Mouse (Mus musculus) heart, postnatal 4 days (tissue): ENCODE measurements at regions not wholly inside any gene's neighbourhood (a gene's known extent, or its start where the extent isn't known, plus 50 kb on each side); places are given as distances from the start of the nearest gene placed in this dataset.

Experiments
- DNase-seq: peaks from one replicate; pipeline ENCODE4 v3.0.0; 2021

DNA sequence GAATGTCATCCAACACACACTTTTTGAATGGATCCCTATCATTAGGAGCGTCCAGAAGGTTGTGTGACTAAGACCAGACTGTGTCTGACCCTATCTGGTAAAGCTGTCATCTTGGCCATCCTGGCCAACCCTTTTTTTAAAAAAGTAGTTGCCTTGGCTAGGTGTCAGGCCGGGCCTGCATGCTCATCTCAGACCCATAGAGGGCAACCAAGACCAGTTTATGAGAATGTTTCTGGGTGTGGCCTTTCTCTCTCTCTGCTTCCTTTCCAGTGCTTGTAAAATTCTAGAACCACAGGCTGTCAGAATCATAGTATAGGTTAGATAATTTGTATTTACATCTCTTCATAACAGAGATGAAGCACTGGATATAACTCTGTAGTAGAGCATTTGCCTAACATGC is 62.8 kb upstream of the Las1l start:
- peak; percentile 78 for DNase-seq

DNA sequence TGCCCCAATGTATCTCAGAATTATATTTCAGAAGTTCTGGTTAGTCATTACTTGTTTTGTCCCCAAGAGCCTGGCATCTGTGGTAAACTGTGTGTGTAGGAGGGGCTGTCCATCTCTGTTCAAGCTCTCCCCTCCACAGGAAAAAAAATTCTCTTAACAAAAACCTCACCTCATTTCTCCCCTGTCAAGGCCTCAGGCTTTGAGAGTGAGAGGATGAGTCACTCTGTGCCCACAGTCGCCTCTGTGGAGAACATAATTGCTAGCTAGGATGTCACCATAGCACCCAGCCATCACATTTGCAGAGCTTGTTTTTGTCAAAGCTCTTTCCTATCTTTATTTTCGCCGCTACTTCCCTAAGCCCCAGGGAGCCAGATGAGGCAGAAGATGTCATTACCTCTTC is 63.6 kb upstream of the Las1l start:
- DNase-seq, result no peak

DNA sequence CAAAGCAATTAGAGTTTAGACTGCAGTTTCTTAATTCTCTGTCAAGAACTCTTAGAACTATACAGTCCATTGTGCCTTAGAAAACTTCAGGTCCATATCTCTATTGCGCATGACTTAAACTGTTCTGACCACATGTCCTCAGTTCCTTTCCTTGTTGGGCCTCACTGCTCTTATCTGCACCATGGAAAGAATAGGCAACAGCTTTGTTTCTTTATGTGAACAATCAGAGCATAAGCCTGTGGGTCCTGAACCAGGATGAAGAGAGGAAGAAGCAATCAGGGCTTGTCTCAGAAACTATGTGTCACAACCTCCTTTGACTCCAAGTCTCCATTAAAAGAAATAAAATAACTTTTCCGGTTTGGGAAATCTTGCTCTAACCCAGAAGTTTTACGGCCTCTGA is 68.6 kb upstream of the Las1l start:
- DNase-seq, result no peak

DNA sequence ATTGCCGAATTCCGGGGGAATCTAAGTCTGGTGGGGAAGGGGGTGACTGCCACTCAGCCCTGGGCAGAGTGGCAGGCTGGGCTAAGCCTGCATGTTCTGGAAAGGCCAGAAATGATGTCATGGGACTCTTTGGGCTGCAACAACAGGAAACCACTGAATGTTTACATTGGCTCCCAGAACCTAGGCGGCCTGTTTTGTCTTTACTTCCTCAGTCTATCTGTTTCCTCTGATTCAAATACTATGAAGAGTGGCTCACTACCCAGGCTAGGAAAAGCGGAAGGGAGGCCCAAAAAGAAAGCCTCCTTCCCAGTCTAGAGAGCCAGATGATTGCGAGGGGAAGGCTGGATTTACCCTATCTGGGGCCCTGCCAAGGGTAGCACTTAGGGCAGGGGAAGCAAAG is 69.1 kb upstream of the Las1l start:
- peak; percentile 37 for DNase-seq

DNA sequence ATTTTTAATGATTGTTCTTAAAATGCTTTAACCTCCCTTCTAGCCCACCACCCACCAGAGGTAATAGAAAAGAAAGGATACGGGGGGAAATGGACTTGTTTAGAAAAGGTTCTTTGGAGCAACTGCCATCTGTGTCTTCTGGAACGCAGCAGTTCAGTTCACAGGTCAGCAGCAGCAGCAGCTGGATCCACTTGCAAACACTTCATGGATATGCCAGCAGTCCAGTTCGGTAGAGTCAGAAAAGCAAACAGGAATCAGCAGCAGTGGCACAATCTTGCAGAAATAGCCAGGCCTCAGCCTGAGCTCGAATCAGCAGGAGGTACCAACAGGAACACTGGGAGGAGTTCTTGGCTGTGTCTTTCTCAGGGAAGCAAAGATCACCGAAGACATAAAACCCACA is 64.3 kb upstream of the Msn start:
- no peak for DNase-seq

DNA sequence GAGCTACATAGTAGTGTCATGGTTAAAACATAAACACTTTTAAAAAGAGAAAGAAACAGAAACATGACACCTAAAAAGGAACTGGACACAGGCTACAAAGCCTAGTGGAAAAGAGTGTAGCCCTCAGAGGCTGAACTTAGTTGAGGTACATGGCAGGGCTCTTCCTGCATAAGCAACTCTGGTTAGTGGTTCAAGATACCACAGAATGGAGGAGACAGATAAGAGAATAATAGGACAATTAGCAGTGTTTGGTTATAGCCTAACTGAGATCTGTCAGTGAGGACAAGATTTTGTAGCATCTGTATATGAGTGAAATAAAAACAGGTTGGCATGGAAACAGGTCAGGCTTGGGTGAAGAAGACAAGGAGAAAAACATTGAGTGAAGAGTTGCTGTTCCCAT is 60.5 kb upstream of the Msn start:
- no peak for DNase-seq

DNA sequence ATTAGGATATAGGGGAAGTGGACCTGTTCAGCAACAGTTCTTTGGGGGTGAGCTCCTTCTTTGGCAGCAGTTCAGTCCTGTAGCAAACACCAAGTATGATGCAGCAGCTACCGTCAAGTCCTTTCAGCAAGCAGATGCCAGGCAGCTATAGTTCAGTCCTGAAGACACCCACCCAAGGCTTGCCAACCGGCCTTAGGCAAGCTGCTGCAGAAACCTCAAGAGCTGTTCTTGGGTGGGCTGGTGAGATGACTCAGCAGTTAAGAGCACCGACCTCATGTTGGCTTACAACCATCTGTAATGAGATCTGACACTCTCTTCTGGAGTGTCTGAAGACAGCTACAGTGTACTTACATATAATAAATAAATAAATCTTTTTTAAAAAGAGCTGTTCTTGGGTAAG is 53.6 kb upstream of the Msn start:
- DNase-seq, result no peak
